Mouse (Mus musculus) ovary, adult 18-20 months (tissue): Measurements from ENCODE around the gene Gm10065.
A peak's percentile ranks its signal among the peaks of the same experiment; 100 is the strongest.
"Not testable (repeated sequence)": the region's sequence is repeated elsewhere in the genome, so short reads cannot be mapped to it uniquely, and the experiment has no call there.

Experiments used
- DNase-seq: peaks from one replicate; pipeline ENCODE4 v3.0.0; 2022; ENCODE audit warnings: low spot score, mixed read lengths

Gene Gm10065

DNA sequence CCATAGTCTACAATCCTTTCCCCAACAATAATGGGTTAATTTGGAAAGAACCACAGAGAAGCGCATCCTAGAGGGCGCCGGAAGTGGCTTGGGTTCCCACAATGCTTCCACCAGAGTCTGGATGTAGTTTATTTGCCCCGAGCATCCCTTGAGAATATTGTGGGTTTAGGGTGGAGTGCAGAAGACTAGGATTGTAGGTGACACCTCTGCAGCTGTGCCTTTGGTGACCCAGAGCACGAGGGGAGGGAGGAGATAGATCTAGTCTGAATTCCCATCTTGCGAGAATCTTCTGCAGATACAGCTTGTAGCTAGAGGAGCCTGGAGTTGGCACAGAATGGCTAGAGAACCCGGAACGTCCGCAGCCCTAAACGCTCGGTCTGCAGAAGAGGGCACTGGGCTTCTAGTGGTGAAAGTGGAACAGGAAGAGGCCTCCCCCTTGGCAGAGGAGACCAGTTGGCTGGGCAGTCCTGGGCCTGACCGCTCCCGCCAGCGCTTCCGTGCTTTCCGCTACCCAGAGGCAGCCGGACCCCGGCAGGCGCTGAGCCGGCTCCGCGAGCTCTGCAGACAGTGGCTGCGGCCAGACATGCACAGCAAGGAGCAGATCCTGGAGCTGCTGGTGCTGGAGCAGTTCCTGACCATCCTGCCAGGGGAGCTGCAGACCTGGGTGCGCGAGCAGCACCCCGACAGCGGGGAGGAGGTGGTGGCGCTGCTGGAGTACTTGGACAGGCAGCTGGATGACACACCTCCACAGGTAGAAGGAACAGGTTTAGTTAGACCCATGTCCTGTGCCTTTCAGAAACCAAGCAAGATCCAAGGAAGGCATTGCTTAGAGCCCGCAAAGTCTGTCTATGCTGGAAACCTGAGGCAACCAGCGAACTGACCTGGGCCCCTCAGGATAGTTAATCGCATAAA is at the start of gene Gm10065, which contains the start of gene Zkscan4:
Gene Gm10065, minus strand, starts transcription at position 683 of the 912 bp plus-strand sequence.
Gene Zkscan4, plus strand, starts transcription at position 149 of the 912 bp plus-strand sequence.
- peak; percentile 40 for DNase-seq

DNA sequence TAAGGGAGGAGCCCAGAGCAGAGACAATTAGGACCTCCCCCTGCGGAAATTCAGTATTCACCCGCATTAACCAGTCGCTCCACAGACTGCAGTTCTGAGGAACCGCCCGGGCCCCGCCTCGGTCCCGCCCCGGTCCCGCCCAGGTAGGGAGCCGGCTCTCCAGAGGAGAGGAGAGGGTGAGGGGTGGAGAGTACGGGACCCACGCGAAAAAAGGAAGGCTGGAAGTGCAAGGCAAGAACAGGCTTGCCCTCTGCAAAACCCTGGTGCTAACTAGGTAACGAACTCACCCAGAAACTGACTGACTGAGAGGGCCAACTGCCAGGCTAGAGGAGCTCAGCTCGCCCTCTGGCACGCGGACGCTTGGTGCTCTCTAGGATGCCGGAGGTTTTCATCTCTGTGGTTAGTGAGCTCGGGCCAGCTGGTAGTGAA is 27.0 kb upstream of the Gm10065 start:
- peak; percentile 71 for DNase-seq

DNA sequence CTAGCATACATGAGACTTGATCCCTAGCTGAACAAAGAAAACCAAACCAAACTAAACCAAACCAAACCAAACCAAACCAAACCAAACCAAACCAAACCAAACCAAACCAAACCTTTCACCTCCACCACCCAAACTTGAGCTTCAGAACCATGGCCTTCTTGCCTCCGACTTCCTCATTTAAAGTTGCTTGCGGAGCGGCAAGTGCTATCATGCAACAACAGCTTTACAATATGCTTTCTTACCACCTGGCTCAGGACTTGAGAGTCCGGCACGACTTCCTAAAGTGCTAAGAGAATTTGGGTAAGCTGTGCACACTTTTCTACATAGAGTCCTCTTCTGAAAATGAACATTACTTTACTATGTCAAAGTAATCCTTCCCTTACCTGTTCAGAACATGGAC is 23.1 kb upstream of the Gm10065 start:
- DNase-seq, result no peak

DNA sequence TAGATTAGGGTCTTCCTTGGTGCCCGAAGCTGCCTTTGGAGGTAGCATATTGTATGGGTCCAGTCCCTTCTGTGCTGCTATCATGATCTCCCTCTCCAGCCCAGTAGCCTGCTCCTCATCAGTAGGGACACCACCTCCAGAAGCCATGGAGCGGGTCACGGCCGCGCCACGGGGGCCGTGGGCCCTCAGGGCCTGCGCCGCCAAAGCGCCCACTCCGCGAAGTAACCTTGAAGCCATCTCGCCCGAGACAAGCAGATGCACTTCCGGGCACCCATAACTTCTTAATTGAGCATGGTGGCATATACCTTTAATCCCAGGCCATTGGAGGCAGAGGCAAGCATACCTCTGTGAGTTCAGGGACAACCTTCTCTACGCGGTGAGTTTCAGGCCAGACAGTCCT is 21.9 kb upstream of the Gm10065 start, which contains the start of gene Gm11273:
Gene Gm11273, minus strand, starts transcription at position 237 of the 400 bp plus-strand sequence.
- DNase-seq, result not testable (repeated sequence)

DNA sequence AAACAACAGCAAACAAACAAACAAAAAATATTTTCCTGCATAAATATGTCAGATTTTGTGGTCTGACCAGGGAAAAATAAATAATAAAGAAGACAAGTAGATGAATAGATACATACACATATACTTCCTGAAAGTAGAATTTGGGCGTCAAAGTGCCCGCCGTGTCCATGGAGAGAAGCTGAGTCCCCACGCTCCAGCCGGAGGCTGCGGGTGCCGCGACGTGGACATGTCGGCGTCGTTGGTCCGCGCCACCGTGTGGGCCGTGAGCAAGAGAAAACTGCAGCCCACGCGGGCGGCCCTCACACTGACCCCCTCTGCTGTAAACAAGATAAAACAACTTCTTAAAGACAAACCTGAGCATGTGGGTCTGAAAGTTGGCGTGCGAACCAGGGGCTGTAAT is 15.8 kb upstream of the Gm10065 start, which contains the start of gene AK157302:
Gene AK157302, plus strand, starts transcription at position 144 of the 400 bp plus-strand sequence.
- no peak for DNase-seq

DNA sequence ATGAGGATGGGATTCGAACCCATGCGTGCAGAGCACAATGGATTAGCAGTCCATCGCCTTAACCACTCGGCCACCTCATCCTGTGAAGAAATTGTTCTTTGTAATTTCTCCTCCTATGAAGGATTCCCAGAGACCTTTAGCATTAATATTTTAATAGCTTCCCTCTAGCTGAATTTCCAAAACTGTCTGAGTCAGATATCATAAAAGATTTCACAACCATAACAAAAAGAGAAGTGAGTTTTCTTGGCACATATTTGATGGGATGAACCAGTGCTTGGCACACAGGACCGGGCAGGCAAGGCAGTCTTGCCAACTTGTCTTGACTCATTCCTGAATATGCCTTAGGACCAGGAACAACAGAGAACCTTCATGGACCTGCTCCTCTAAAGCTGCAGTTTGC is 13.6 kb upstream of the Gm10065 start:
- DNase-seq, result no peak

DNA sequence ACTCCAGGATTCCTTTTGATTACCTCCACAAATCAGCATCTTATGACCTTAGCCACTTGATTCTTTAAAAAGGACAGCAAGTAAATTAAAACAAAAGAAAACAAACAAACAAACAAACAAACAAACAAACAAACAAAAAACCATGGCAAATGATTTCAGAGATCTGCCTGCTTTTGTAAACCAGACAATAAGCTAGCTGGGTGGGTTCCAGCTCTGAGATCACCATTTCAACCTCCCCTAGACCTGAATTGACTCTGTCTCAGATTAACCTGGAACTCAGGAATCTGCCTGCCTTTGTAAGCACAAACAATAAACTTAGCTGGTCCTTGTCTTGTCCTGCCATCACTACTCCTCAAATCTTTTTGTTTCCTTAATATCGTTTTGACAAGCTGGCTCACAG is 7.6 kb upstream of the Gm10065 start:
- DNase-seq, result no peak

DNA sequence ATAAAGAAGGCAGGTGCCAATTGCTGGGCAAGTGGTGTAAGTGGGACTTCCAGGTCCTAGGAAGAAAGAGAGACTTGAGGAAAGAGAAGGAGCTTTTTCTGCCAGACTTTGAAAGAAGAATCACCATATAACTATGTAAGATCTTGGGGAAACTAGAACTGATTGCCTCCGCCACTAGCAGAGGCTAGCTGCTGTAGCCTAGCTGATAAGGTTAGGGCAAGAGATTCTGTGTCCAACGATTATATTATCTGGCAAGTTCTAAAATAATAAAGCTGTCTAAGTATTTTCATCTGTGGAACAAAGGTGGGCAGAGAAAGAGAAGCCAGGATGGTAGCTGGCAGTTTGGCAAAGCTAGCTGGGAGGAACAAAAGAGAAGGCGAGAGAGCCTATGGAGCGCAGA is 6.8 kb downstream of the Gm10065 start:
- no peak for DNase-seq

DNA sequence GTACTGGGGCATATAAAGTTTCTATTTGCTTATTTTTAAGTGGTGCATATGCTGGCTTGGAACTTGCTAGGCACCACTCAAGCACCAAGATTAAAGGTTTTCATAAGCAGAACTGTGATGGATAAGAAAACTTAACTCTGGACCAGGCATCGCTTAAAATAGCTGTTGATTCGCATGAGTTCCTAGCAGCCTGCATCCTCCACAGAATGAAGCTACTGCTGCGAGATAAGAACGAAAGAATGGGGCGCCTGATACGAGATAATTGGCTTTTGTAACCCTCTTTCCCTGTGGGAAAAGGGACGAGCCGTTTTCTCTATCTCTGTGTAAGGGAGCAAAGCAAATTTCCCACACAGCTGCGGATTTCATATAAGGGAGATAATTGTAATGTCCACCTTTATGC is 10.1 kb downstream of the Gm10065 start:
- DNase-seq, result no peak

DNA sequence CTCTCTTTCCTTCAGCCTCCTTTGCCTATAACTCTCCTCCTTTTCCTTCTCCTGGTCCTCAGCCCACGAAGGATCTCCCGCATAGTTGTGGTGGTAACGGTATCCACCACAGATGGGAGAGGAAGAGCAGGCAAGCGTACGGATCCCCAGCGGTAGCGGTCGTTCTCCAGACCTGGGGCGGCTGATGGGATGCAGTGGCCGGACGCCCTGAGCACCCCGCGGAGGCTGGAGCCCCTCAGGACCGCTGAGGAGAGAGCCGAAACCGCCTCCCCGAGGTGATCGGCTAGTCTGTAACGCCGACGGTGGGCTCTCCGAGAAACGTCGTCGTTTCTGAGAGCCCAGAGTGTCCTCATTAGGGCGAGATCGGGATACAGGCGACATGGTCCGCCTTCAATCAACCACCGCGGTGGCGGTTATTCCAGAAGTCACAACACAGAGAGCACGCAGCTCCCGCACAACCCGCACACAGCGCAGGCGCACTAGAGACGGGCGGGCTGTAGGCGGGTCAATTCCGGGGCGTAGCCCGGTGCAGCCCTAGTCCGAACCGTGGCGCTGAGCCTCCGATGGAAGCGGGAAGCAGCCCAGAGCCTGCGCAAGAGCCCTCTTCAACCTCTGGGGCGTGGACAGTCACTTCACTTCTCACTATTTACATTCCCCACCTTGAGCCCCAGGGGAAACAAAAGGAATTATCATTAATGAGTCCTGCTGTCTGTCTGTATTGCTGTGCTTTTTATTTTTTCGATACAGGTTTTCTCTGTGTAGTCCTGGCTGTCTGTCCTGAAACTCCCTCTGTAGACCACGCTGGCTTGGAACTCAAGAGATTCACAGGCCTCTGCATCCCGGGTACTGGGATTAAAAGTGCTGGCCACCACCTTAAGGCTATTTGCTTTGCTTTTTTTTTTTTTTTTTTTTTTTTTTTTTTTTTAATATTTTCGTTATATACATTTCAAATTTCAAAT is 10.9 kb downstream of the Gm10065 start, which contains the start of gene Nkapl:
Gene Nkapl, minus strand, starts transcription at position 449 of the 959 bp plus-strand sequence.
- DNase-seq, result peak; percentile 77

DNA sequence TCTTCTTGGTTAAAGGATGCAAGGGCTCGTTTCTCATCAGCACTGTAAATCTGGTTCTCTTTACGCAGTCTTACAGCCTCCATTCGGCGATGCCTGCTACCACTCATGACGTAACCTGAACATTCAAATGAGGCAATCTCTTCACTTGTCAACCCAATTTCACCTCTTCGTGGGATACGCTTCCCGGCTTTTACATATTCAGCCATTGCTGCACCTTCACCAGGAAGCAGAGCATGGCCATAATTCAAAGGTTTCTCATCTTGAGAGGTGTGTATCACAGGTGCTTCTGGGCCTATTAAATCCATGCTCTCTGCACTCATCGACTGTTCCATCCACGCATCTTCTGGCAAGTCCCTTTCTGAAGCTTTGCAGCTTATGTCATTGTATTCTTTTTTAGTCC is 11.9 kb downstream of the Gm10065 start:
- no peak for DNase-seq

DNA sequence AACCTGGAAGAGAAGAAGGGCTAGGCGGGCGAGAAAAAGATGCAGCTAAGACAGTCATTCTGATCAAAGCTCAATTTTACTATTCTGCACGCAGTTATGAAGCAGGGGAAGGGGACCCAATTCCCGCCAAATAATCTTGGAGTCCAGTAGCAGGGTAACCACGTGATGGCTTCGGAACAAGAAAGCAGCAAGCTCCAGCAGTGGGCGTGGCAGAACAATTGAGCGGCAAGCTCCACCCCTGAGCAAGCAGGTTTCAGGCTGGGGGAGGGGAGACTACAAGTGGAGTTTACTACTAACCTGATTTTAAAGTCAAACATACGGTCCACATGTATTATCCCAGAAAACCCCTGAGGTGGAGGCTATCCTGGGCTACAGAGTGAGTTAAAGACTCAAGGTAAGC is 16.7 kb downstream of the Gm10065 start:
- not testable (repeated sequence) for DNase-seq

DNA sequence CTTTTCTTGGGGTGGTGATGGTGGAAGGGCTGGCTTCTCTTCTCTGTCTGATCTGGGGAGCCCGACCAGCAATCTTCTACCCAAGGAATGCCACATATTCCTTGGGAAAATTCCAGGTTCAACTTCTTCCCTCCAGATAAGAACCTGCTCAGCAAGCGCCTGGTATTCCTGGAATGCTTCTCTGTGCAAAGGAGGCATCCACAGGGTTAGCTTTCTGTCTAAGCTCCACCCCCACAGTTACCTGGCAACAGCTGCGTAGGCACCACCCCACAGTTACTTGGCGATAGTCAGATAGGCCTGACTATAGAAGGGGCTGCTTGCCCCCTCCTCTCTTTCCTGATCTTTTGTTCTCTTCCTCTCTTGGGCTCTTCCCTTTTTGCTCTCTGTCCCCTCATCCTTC is 22.9 kb downstream of the Gm10065 start:
- no peak for DNase-seq

DNA sequence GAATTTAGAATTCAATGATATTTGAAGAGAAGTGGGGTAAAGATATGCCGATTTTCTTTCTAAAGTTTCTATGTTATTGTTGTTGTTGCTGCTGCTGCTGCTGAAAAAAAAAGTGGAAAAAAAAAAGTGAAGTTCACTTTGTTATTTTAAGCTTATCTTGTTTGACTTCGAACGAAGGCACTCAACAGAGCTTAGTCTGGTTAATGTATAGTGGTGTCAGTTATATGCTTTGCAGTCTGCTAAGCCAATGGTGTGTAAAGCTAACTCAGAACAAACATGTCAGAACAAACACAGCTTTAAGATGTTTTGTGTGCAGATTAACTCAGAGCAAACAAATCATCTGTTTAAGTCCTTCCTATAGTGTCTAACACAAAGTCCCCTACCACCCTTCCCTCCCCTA is 25.1 kb downstream of the Gm10065 start:
- DNase-seq, result no peak

DNA sequence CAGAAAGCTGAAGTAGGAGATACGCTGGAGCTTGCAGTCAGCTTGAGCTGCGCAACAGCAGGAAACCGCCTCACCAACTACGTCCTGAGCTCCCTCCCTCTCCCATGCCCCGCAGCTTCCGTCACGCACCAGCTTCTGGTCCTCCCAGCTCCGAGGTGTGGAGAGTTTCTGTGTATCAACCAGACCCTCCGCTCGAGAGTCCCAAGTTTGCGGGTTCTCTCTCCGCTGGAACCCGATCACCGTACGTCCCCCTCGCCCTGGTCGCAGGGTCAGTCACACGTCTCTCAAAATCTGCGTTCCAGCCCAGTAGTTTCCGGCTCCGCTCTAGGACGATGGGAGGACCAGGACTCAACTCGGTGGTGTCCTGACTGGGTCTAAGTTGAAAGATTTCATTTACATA is 25.8 kb downstream of the Gm10065 start, which contains the start of gene Zscan26:
Gene Zscan26, minus strand, starts transcription at position 282 of the 400 bp plus-strand sequence.
- DNase-seq, result peak; percentile 63

DNA sequence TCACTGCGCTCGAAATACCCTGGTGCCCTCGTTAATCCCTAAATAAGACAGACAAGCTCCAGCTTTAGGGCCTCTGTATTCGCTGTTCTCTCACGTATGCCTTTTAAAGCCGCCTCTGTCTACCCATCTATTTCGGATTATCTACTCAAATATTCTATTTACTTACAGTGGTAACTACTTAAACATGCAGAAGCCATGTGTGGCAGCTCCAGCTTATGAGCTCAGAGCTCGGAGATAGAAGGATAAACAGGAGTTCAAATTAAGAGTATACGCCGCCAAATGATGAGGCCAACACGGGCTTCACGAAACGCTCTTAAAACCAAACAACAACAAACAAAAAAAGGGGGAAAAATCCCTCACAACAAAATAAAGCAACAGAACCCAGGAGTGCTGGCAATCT is 26.2 kb downstream of the Gm10065 start:
- no peak for DNase-seq

DNA sequence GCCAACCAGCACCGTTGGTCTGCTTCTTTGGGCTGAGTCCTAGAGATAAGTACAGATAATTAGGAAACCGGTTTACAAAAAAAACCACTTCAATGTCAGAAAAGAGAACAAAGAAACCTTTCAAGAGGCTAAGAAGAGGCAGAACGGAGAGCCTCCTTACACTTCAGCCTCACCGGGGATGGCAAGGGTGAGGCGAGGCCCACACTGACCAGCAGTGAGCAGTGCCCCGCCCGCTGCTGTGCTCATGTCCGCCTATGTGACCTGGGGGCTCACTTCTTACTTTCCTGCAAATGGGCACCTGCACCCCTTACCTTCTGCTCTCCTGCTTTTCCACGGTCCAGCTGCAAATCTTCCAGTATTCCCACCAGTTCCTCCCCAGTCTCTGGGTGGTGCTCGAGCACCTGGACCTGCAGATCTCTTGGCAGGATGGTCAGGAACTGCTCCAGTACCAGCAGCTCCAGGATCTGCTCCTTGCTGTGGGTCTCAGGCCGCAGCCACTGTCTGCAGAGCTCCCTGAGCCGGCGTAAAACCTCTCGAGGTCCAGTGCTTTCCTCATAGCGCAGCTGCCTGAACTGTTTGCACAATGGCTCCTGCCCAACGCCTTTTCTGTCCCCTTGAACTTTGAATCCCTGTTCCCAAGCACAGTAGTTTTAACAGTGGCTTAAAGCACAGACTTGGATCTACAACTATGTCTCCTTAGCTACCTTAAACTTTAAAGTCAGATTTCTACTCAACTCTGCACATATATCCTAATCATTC is 31.2 kb downstream of the Gm10065 start:
- no peak for DNase-seq

DNA sequence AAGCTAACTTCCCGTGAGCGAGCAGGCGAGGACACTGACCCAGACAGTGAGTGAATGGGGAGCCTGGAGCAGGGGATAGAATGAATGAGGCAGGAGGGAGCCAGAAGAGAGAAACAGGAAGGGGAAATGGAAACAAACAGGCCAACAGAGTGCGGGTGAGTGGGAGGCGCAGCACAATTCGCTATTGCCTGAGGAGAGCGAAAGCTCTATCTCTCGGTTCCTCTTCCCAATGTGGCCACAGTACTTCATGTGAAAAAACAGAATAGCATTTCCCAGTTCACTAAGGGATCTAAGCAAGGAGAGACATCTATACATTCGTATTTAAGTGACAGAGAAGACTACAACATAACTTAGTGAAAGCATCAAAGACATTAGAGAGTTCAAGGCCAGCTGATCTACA is 32.4 kb downstream of the Gm10065 start:
- DNase-seq, result no peak

DNA sequence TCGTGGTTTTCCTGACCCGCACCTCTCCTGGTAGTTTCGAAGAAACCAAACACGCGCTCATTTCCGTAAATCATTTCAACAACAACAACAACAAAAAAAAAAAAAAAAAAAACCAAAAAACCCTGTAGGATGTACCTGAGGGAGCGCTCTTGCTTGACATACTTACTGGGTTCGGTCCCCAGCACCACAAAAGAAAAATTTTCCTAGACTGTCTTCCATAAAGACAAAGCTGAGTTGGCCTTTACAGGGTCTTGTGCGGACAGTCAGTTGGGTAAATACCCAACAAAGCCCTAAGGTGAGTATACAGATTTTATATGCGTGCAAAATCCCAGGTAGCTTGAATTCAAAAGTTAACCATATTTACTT is 38.1 kb downstream of the Gm10065 start:
- no peak for DNase-seq

DNA sequence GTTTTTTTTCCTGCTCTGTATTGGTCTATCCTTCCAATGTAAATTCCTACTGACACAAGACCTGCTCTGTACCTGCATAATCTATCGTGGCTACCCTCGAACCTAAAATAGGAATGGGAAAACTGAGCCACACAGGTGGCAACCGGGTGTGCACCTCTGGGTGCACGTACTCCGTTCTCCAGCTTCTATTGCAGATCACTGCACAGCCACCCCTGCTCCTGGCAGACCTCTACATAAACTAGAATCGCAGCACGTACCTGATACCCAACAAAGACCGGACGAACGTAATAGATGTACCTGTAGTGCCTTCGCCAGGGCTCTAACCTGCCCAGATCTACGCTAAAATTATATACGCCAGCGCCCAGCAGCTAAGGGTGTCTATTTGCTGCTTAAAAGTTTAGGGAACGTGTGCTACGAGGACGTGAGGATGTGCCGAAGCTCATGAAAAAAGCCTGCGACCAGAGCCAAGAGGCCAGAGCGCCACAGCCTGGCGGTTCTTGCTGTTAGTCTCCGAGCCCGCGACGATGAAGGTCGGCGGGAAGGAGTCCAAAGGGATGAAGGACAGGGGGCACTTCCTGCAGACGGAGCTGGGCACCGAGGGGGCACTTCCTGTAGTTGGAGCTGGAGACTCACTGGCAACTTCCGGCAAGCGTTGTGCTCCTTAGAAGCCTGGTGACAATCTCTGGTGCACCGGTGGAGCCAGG is 38.6 kb downstream of the Gm10065 start, which contains the start of gene Pgbd1:
Gene Pgbd1, minus strand, starts transcription at position 556 of the 704 bp plus-strand sequence.
- DNase-seq, result peak; percentile 75

DNA sequence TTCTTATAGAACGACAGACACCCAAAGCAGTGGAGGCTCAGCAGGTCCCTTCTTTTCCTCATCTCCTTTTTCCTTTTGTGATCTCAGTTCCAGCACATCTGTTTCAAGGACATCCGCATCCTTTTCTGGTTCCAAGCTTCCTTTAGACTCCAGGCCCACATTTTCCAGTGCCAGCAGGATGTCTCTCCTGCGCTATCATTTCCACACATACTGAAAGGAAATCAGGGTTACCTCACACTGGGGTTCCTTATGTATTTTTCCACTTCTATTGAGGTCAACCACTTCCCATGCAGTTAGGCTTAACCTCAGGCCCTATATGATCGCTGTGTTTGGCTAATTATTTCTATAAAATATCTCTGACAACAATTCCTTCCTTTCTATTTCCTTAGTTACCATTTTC is 43.8 kb downstream of the Gm10065 start:
- no peak for DNase-seq
